Mouse (Mus musculus) myocyte (in vitro differentiated cells): ENCODE data around the gene Tubg2. TPM values are rescaled to one million over a fixed set of nuclear protein-coding genes. Genes with fewer than 3 reads are reported as not detected.

Source experiments
- H3K27me3 ChIP-seq: one replicate; pipeline ENCODE4 v1.6.1; 2011; ENCODE audit not compliant: control insufficient read depth, insufficient read depth, insufficient read length
- H3K36me3 ChIP-seq: one replicate; pipeline ENCODE4 v1.6.1; 2011; ENCODE audit not compliant: control insufficient read depth, insufficient read depth
- H3K4me2 ChIP-seq: one replicate; pipeline ENCODE4 v1.6.1; 2011; ENCODE audit warnings: low read depth, control low read depth
- H3K4me3 ChIP-seq: one replicate; pipeline ENCODE4 v1.5.1; 2011; ENCODE audit warnings: mild to moderate bottlenecking, control low read depth, moderate library complexity
- H3K79me2 ChIP-seq: one replicate; pipeline ENCODE4 v1.6.1; 2011; ENCODE audit not compliant: control insufficient read depth, insufficient read depth
- H3ac ChIP-seq: one replicate; pipeline ENCODE4 v1.6.1; 2011; ENCODE audit not compliant: control insufficient read depth, insufficient read length
- CEBPB ChIP-seq: IDR thresholded peaks from 2 replicates; pipeline ENCODE4 v1.6.1; 2011; ENCODE audit warnings: mild to moderate bottlenecking, moderate library complexity; ENCODE audit not compliant: poor library complexity, insufficient read depth, severe bottlenecking
- E2F4 ChIP-seq: IDR thresholded peaks from one replicate; pipeline ENCODE4 v1.6.1; 2011; ENCODE audit warnings: mild to moderate bottlenecking, control low read depth, moderate library complexity; ENCODE audit not compliant: insufficient read depth
- MAX ChIP-seq: IDR thresholded peaks from one replicate; pipeline ENCODE4 v1.6.1; 2011; ENCODE audit warnings: low read depth, mild to moderate bottlenecking, control low read depth
- MYOD1 ChIP-seq, 3 experiments: IDR thresholded peaks; one replicate each; pipeline ENCODE4 v1.6.1; 2011; ENCODE audit warnings: control low read depth in 2 of 3, low read depth in 2 of 3, mild to moderate bottlenecking in 2 of 3, moderate library complexity in 1 of 3; ENCODE audit not compliant: insufficient read length in 2 of 3, control insufficient read depth in 1 of 3
- MYOG ChIP-seq, 3 experiments: IDR thresholded peaks; one replicate each; pipeline ENCODE4 v1.6.1; 2011; ENCODE audit warnings: control low read depth in 2 of 3, low read depth in 2 of 3, mild to moderate bottlenecking in 2 of 3; ENCODE audit not compliant: insufficient read length in 2 of 3, control insufficient read depth in 1 of 3, insufficient read depth in 1 of 3
- POLR2A ChIP-seq: IDR thresholded peaks from one replicate; pipeline ENCODE4 v1.6.1; 2011; ENCODE audit warnings: low read depth, mild to moderate bottlenecking, control low read depth, moderate library complexity; ENCODE audit not compliant: insufficient read length
- POLR2AphosphoS2 ChIP-seq: IDR thresholded peaks from one replicate; pipeline ENCODE4 v1.6.1; 2011; ENCODE audit warnings: low read depth, control low read depth; ENCODE audit not compliant: insufficient read length
- REST ChIP-seq: IDR thresholded peaks from one replicate; pipeline ENCODE4 v1.6.1; 2011; ENCODE audit warnings: mild to moderate bottlenecking, control low read depth, moderate library complexity; ENCODE audit not compliant: insufficient read depth, insufficient read length
- SRF ChIP-seq: IDR thresholded peaks from one replicate; pipeline ENCODE4 v1.6.1; 2011; ENCODE audit warnings: low read depth; ENCODE audit not compliant: control insufficient read depth, insufficient read length
- TCF12 ChIP-seq: IDR thresholded peaks from one replicate; pipeline ENCODE4 v1.6.1; 2011; ENCODE audit warnings: mild to moderate bottlenecking, control low read depth; ENCODE audit not compliant: poor library complexity, insufficient read depth, severe bottlenecking
- TCF3 ChIP-seq: IDR thresholded peaks from one replicate; pipeline ENCODE4 v1.6.1; 2011; ENCODE audit warnings: low read depth, control low read depth; ENCODE audit not compliant: insufficient read length
- USF1 ChIP-seq: IDR thresholded peaks from one replicate; pipeline ENCODE4 v1.6.1; 2011; ENCODE audit warnings: low read depth, mild to moderate bottlenecking, control low read depth, moderate library complexity
- polyA plus RNA-seq: library from polyadenylated mRNA; unstranded; fragments of >200 nt; fragmentation: generic; extraction: Trizol; gene quantifications from one replicate; pipeline ENCODE4 v1.2.1, GENCODE M21; 2012; ENCODE audit warnings: missing spikeins

Gene Tubg2
- polyA plus RNA-seq, 1 experiment, result 0.18 TPM

- Histone ChIP-seq H3ac (no peak overlapping the region), H3K79me2 (peaks cover 24% of the 10 kb centered on the region), H3K36me3 (peaks cover 31% of the 10 kb centered on the region), H3K27me3 (no peaks in the 10 kb centered on the region), H3K4me2 (no peak overlapping the region), H3K4me3 (peak overlapping the region; percentile 99)
- TF ChIP-seq SRF, result no peak
- TF ChIP-seq REST, result no peak
- no peak for TF ChIP-seq MYOG (IDR thresholded peaks at IDR 0.05; ENCODE audit: control insufficient read depth in 1 of 3, insufficient read depth in 1 of 3, insufficient read length in 2 of 3, low read depth in 2 of 3)
- no peak for TF ChIP-seq TCF3
- TF ChIP-seq MYOD1 (IDR thresholded peaks at IDR 0.05; ENCODE audit: control insufficient read depth in 1 of 3, insufficient read length in 2 of 3, low read depth in 2 of 3), result no peak
- no peak for TF ChIP-seq E2F4
- TF ChIP-seq USF1, result no peak
- TF ChIP-seq POLR2A, result no peak
- no peak for TF ChIP-seq CEBPB
- TF ChIP-seq POLR2AphosphoS2, result no peak
- no peak for TF ChIP-seq MAX
- no peak for TF ChIP-seq TCF12
Measured at GRCm38 (mm10) chr11:101167211-101167962, 11.7 kb downstream of the Tubg2 start.

- peak overlapping the region; percentile 99 for H3K4me3 ChIP-seq
- no peak for TF ChIP-seq SRF
- no peak for TF ChIP-seq TCF12
- TF ChIP-seq MYOD1 (IDR thresholded peaks at IDR 0.05; ENCODE audit: control insufficient read depth in 1 of 3, insufficient read length in 2 of 3, low read depth in 2 of 3), result no peak
- TF ChIP-seq POLR2AphosphoS2, result no peak
- no peak for TF ChIP-seq USF1
- no peak for TF ChIP-seq TCF3
- TF ChIP-seq CEBPB, result no peak
- no peak for TF ChIP-seq MAX
- no peak for TF ChIP-seq POLR2A
- no peak for TF ChIP-seq E2F4
- TF ChIP-seq MYOG (IDR thresholded peaks at IDR 0.05; ENCODE audit: control insufficient read depth in 1 of 3, insufficient read depth in 1 of 3, insufficient read length in 2 of 3, low read depth in 2 of 3), result no peak
- no peak for TF ChIP-seq REST
- H3K79me2 ChIP-seq, result peaks cover 24% of the 10 kb centered on the region
- H3K4me2 ChIP-seq, result peak overlapping the region; percentile 25
- H3ac ChIP-seq, result no peak overlapping the region
- peaks cover 31% of the 10 kb centered on the region for H3K36me3 ChIP-seq
- H3K27me3 ChIP-seq, result no peaks in the 10 kb centered on the region
Measured at GRCm38 (mm10) chr11:101167963-101168300, 12.2 kb downstream of the Tubg2 start.

GRCm38 (mm10) chr11:101168301-101168980 lies 12.7 kb downstream of the Tubg2 start:
- Histone ChIP-seq H3K4me2 (peak overlapping the region; percentile 97), H3K79me2 (peaks cover 24% of the 10 kb centered on the region), H3ac (no peak overlapping the region), H3K27me3 (no peaks in the 10 kb centered on the region), H3K4me3 (peak overlapping the region; percentile 99), H3K36me3 (peaks cover 28% of the 10 kb centered on the region)
- TF ChIP-seq CEBPB, result peak; percentile 94
- TF ChIP-seq SRF, result no peak

- Histone ChIP-seq H3K79me2 (peaks cover 24% of the 10 kb centered on the region), H3K27me3 (no peaks in the 10 kb centered on the region), H3K4me2 (peak overlapping the region; percentile 97), H3K4me3 (peak overlapping the region; percentile 99), H3K36me3 (peaks cover 27% of the 10 kb centered on the region), H3ac (peak overlapping the region; percentile 81)
- TF ChIP-seq MYOG (IDR thresholded peaks at IDR 0.05; ENCODE audit: control insufficient read depth in 1 of 3, insufficient read depth in 1 of 3, insufficient read length in 2 of 3, low read depth in 2 of 3) (peak in 1 of 3 experiments; percentile 45), E2F4 (no peak), MYOD1 (IDR thresholded peaks at IDR 0.05; ENCODE audit: control insufficient read depth in 1 of 3, insufficient read length in 2 of 3, low read depth in 2 of 3) (peak in 1 of 3 experiments; percentile 65)
Measured at GRCm38 (mm10) chr11:101169301-101170107, 13.8 kb downstream of the Tubg2 start.
